Mouse (Mus musculus): ENCODE data around the gene Gja5. TPM values are rescaled to one million over a fixed set of nuclear protein-coding genes. Genes with fewer than 3 reads are reported as not detected.

Gene Gja5
- polyA plus RNA-seq, 1 experiment from 2014 or later = 27.7 TPM

- Histone ChIP-seq H3K9ac (no peak overlapping the region), H3K4me3 (no peak overlapping the region), H3K4me2 (replicated peaks) (no peak overlapping the region), H3K27ac (no peak overlapping the region), H3K9me3 (no peaks in the 10 kb centered on the region), H3K27me3 (peaks cover 1% of the 10 kb centered on the region; the same call in 1 of the 2 replicates), H3K4me1 (peaks cover 4% of the 10 kb centered on the region), H3K36me3 (no peaks in the 10 kb centered on the region)
- 89% methylated on average over 2 of the region's 2 CpGs for WGBS
- no peak for ATAC-seq (ENCODE audit: low FRiP score, low read depth)
Measured at GRCm38 (mm10) chr3:96942706-96943105, 38.2 kb downstream of the Gja5 start.

GRCm38 (mm10) chr3:96953489-96954233 lies 49.2 kb downstream of the Gja5 start:
- H3K9ac ChIP-seq = no peak overlapping the region
- no peaks in the 10 kb centered on the region for H3K9me3 ChIP-seq
- no peaks in the 10 kb centered on the region for H3K36me3 ChIP-seq
- H3K27ac ChIP-seq = no peak overlapping the region
- ATAC-seq (ENCODE audit: low FRiP score, low read depth) = peak; percentile 40; the same call in 1 of the 2 replicates
- WGBS = 33% methylated on average over 14 of the region's 14 CpGs
- no peak overlapping the region for H3K4me3 ChIP-seq
- H3K4me1 ChIP-seq = peaks cover 7% of the 10 kb centered on the region
- no peaks in the 10 kb centered on the region for H3K27me3 ChIP-seq
- H3K4me2 ChIP-seq (replicated peaks) = peak overlapping the region; percentile 43

DNA sequence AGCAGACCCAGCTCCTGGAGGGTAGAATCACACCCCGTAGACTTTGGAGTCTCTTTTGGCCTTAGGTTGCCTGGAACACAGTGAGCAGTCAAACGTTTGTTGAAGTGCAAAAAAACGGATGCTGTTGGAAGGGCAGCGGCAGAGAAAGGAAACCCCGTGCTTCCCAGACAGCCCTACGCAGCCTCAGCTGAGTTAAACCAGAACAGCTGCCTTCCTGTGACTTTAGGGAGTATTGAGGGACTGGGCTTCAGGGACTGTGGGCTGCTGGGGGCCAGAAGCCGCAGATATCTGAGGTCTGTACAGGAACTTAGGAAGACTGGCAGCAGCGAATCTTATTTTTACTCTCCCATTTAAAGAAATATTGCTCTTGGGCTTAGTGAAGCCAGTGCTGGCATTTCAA lies 56.1 kb downstream of the Gja5 start:
- 0 out of 2 replicates have a peak overlapping the region, but pooled peaks have one; percentile 16 for H3K4me2 ChIP-seq (replicated peaks)
- no peaks in the 10 kb centered on the region; the same call in 1 of the 2 replicates for H3K27me3 ChIP-seq
- no peak overlapping the region for H3K4me3 ChIP-seq
- H3K27ac ChIP-seq = no peak overlapping the region
- peaks cover 8% of the 10 kb centered on the region; the same call in 1 of the 2 replicates for H3K4me1 ChIP-seq
- H3K9ac ChIP-seq = no peak overlapping the region
- ATAC-seq (ENCODE audit: low FRiP score, low read depth) = 0 out of 2 replicates have a peak, but pooled peaks have one; percentile 28
- no peaks in the 10 kb centered on the region for H3K9me3 ChIP-seq
- WGBS = 28% methylated on average over 8 of the region's 8 CpGs
- no peaks in the 10 kb centered on the region for H3K36me3 ChIP-seq

DNA sequence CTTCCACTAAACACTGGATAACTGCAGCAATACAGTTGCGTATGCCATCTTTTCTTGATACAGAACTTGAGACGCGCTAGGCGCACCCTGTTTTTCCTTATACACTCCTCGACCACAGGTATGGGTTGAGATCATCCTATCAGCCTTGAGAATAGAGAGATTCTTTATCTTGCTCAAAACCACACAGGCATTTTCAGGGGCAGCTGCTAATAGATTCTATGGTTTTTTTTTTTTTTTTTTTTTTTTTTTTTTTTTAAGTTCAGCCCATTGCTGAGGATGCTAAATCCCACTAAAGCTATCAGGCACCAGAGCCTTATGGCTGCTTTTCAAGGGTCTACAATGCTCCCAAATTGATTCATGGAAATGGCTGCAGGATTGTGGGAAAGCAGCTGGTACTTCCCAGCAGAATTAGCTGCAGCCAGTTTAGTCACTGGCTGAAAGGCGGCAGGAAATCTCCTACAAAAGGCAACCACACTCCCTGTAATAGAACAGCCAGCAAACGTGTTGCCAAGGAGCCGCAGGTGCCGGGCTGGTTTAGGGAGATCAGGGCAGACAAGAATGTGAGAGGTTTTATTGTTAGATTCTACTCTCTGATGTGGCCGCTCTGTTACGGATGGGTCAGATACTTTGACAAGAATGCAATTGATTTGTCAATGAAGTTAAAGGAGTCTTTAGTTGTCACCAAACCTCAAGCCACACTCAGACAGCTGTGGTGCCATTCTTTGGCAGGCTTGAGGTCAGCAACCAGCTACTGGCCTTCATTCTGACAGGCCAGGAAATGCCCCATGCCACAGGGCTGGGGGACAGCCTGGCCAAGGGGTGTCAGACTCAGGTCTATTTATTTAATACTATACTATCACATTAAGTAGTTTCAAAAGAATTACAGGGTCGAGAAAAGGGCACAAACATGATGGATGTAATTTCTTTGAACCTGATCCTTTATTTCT lies 58.9 kb downstream of the Gja5 start:
- 68% methylated on average over 12 of the region's 12 CpGs for WGBS
- H3K4me2 ChIP-seq (replicated peaks) = no peak overlapping the region
- no peak overlapping the region for H3K9ac ChIP-seq
- H3K27ac ChIP-seq = no peak overlapping the region
- no peak overlapping the region for H3K4me3 ChIP-seq
- H3K9me3 ChIP-seq = no peaks in the 10 kb centered on the region
- no peak for ATAC-seq (ENCODE audit: low FRiP score, low read depth)
- H3K36me3 ChIP-seq = no peaks in the 10 kb centered on the region
- peaks cover 8% of the 10 kb centered on the region; the same call in 1 of the 2 replicates for H3K4me1 ChIP-seq
- no peaks in the 10 kb centered on the region; the same call in 1 of the 2 replicates for H3K27me3 ChIP-seq

DNA sequence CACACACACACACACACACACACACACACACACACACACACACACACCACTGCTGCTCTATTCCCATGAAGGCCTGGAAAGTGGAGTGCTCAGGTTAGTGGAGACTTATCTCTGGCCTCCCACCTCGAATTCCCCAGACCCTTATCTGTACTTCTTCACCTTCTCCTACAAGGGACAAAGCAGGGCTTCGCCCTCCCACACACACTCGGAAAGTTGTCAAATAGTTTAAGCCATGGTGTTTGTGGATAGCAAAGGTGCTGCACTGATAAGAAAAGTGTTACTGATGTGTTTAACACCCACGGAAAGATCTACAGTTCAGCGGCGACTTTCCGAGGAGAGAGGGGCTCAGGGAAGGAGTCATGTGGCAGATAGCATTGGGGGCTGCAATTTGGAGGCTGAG lies 66.5 kb downstream of the Gja5 start:
- H3K27ac ChIP-seq = no peak overlapping the region
- no peak overlapping the region for H3K4me2 ChIP-seq (replicated peaks)
- H3K36me3 ChIP-seq = no peaks in the 10 kb centered on the region
- H3K4me1 ChIP-seq = no peaks in the 10 kb centered on the region
- H3K9me3 ChIP-seq = no peaks in the 10 kb centered on the region
- ATAC-seq (ENCODE audit: low FRiP score, low read depth) = no peak
- no peak overlapping the region for H3K9ac ChIP-seq
- no peaks in the 10 kb centered on the region for H3K27me3 ChIP-seq
- 28% methylated on average over 7 of the region's 7 CpGs for WGBS
- no peak overlapping the region for H3K4me3 ChIP-seq

DNA sequence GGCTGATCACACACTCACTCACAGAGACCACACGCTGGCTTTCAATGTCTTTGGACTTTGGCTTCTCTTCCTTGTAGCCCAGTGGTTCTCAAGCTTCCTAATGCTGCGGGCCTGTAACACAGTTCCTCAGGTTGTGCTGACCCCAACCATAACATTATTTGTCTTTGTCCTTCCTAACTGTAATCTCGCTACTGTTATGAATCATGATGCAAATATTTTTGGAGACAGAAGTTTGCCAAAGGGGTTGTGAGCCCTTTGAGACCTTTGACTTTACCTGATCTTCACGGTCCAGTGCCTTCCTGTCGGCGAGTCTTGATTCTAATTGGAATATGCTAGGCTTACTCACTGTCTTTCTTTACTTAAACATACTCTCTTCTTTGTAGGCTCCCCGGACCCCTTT lies 70.0 kb downstream of the Gja5 start:
- no peak overlapping the region for H3K4me3 ChIP-seq
- H3K9ac ChIP-seq = no peak overlapping the region
- H3K9me3 ChIP-seq = no peaks in the 10 kb centered on the region
- no peaks in the 10 kb centered on the region for H3K4me1 ChIP-seq
- 86% methylated on average over 7 of the region's 7 CpGs for WGBS
- H3K36me3 ChIP-seq = no peaks in the 10 kb centered on the region
- no peak for ATAC-seq (ENCODE audit: low FRiP score, low read depth)
- no peaks in the 10 kb centered on the region for H3K27me3 ChIP-seq
- no peak overlapping the region for H3K4me2 ChIP-seq (replicated peaks)
- no peak overlapping the region for H3K27ac ChIP-seq

GRCm38 (mm10) chr3:96975628-96976027 lies 71.1 kb downstream of the Gja5 start:
- no peak for ATAC-seq (ENCODE audit: low FRiP score, low read depth)
- Histone ChIP-seq H3K36me3 (no peaks in the 10 kb centered on the region), H3K9ac (no peak overlapping the region), H3K9me3 (no peaks in the 10 kb centered on the region), H3K4me2 (replicated peaks) (no peak overlapping the region), H3K27ac (no peak overlapping the region), H3K4me3 (no peak overlapping the region), H3K4me1 (no peaks in the 10 kb centered on the region), H3K27me3 (no peaks in the 10 kb centered on the region)
- 85% methylated on average over 10 of the region's 10 CpGs for WGBS

- Histone ChIP-seq H3K4me2 (replicated peaks) (no peak overlapping the region), H3K9me3 (no peaks in the 10 kb centered on the region), H3K4me3 (no peak overlapping the region), H3K4me1 (no peaks in the 10 kb centered on the region), H3K36me3 (no peaks in the 10 kb centered on the region), H3K27ac (no peak overlapping the region), H3K27me3 (no peaks in the 10 kb centered on the region), H3K9ac (no peak overlapping the region)
- ATAC-seq (ENCODE audit: low FRiP score, low read depth) = no peak
- WGBS = 93% methylated on average over 2 of the region's 2 CpGs
Measured at GRCm38 (mm10) chr3:96977507-96977906, 73.0 kb downstream of the Gja5 start.

GRCm38 (mm10) chr3:96978469-96978868 lies 74.0 kb downstream of the Gja5 start:
- no peaks in the 10 kb centered on the region for H3K36me3 ChIP-seq
- no peak overlapping the region for H3K4me3 ChIP-seq
- H3K4me2 ChIP-seq (replicated peaks) = no peak overlapping the region
- no peaks in the 10 kb centered on the region for H3K9me3 ChIP-seq
- H3K9ac ChIP-seq = no peak overlapping the region
- no peak overlapping the region for H3K27ac ChIP-seq
- H3K4me1 ChIP-seq = no peaks in the 10 kb centered on the region
- no peak for ATAC-seq (ENCODE audit: low FRiP score, low read depth)
- H3K27me3 ChIP-seq = no peaks in the 10 kb centered on the region
- 45% methylated on average over 6 of the region's 6 CpGs for WGBS

- ATAC-seq (ENCODE audit: low FRiP score, low read depth) = no peak
- 82% methylated on average over 3 of the region's 3 CpGs for WGBS
Measured at GRCm38 (mm10) chr3:96979020-96979419, 74.5 kb downstream of the Gja5 start.

DNA sequence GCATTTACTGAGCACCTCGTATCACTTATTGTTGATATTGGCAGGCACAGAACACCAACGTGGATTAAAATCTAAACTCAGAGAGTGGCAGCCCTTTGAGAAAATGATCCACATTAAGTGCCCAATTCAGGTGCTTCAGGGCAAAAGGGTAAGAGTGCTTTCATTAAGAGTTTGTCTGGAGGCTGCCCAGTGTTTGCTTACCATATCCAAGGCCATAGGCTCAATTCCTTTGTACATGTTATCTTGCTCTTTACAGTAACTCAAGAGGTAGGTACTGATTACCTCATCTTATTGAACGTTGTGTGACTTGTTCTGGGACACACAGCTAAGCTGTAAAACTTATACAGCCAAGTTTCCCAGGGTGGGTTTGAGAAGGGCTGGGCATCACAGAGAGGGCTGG lies 77.3 kb downstream of the Gja5 start:
- Histone ChIP-seq H3K4me1 (no peaks in the 10 kb centered on the region), H3K27me3 (no peaks in the 10 kb centered on the region), H3K9me3 (no peaks in the 10 kb centered on the region), H3K4me2 (replicated peaks) (no peak overlapping the region), H3K36me3 (no peaks in the 10 kb centered on the region), H3K9ac (no peak overlapping the region), H3K27ac (no peak overlapping the region), H3K4me3 (no peak overlapping the region)
- no peak for ATAC-seq (ENCODE audit: low FRiP score, low read depth)
- 76% methylated on average over 3 of the region's 3 CpGs for WGBS

More at GRCm38 (mm10) chr3:96979020-96979419, 74.5 kb downstream of the Gja5 start:
- Histone ChIP-seq H3K4me1 (no peaks in the 10 kb centered on the region), H3K4me2 (replicated peaks) (no peak overlapping the region), H3K36me3 (no peaks in the 10 kb centered on the region), H3K9me3 (no peaks in the 10 kb centered on the region), H3K4me3 (no peak overlapping the region), H3K27me3 (no peaks in the 10 kb centered on the region), H3K27ac (no peak overlapping the region), H3K9ac (no peak overlapping the region)

DNA sequence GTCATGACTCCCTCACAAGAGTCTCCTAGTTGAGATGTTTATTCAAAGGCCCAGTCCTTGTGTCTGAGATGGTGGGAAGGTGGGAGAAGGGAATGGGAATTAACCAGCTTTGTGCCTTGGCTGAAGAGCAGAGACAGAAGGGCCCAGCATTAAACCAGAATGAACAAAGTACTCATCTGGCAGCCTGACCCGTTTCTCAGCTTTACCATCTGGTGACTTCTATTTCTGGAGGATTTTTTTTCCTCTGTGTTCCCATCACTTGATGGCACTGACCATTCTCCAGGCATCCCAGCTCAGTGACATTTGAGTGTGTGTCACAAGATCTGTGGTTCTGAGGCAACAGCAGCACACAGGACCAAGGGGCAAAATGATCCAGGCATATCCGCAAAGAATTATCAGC lies 78.2 kb downstream of the Gja5 start:
- no peaks in the 10 kb centered on the region for H3K27me3 ChIP-seq
- no peak overlapping the region for H3K4me3 ChIP-seq
- H3K9me3 ChIP-seq = no peaks in the 10 kb centered on the region
- H3K27ac ChIP-seq = no peak overlapping the region
- WGBS = 74% methylated on average over 2 of the region's 2 CpGs
- ATAC-seq (ENCODE audit: low FRiP score, low read depth) = no peak
- H3K36me3 ChIP-seq = no peaks in the 10 kb centered on the region
- no peak overlapping the region for H3K9ac ChIP-seq
- H3K4me1 ChIP-seq = no peaks in the 10 kb centered on the region
- no peak overlapping the region for H3K4me2 ChIP-seq (replicated peaks)

Data from limb, embryonic 13.5 days (tissue).